Mouse (Mus musculus) frontal cortex, postnatal 10 days (tissue): ENCODE measurements at regions not wholly inside any gene's neighbourhood (a gene's known extent, or its start where the extent isn't known, plus 50 kb on each side); places are given as distances from the start of the nearest gene placed in this dataset.

Experiments used
- DNase-seq, 2 experiments: peaks; one replicate each; pipeline ENCODE4 v3.0.0; 2022; ENCODE audit warnings: low spot score in 2 of 2, mixed read lengths in 1 of 2

DNA sequence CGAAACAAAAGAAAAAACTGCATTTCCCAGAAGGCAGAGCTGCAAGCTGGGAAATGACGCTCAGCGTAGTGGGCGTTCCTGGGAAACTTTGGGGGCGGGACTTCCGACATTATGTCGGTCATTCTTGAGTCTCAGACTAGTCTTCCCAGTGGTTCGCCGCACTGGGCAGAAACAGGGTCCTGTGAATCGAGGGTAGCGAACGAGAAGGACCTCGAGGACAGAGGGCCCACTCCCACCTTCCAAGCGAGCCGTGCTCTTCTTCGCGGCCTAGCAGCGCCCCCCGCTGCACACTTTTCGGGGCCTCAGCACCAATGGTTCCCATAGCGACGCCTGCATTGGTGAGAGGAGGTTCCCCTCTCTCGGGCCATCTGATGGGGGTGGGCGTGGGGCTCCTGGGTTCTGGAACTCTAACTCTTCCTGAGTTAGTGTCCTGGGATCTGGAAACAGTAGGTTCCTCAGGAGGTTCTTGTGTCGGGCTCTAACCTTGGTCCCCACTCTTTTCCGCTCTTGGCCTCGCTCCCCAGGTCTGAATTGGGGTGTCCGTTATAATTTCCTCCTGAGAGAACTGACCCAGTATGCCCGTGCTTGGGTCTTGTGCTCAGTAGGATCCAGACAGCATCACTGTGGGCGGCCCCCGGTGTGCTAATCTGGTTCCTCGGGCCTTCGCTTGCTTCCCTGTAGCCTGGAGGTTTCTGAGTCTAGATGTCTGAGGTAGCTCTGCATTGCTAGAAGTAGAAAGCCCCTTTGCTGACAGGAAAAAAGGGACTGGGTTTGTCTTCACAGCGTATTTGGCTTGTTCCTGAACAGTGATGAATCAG, 52.8 kb upstream of the Gramd1a start:
- DNase-seq, result peak; percentile 40 to 77

DNA sequence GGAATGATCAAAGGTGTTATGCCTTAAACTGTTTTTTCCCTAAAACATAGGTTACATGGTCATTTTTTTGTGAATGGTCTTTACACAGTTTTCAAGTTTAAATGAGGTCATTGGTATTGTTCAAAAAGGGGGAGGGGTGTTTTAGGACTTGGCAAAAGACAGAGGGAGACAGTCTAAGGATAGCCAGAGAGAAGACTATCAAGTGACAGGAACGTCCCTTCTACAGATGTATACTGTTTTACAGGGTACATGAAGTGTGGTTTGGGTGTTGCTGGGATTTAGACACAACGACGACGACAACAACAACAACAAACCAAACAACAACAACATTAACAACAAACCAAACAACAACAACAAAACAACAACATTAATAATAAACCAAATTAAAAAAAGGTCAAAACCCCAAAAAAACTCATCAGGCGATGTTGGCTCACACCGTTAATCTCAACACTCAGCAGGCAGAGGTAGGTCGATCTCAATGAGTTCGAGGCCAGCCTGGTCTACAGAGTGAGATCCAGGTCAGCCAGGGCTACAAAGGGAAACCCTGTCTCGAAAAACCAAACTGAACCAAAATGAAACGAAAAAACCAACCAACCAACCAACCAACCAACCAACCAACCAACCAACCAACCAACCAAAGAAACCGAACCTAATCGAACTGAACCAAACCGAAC, 52.0 kb upstream of the Gramd1a start:
- no peak for DNase-seq
